Mouse (Mus musculus): ENCODE measurements around the gene Mgat4b.

Gene Mgat4b

DNA sequence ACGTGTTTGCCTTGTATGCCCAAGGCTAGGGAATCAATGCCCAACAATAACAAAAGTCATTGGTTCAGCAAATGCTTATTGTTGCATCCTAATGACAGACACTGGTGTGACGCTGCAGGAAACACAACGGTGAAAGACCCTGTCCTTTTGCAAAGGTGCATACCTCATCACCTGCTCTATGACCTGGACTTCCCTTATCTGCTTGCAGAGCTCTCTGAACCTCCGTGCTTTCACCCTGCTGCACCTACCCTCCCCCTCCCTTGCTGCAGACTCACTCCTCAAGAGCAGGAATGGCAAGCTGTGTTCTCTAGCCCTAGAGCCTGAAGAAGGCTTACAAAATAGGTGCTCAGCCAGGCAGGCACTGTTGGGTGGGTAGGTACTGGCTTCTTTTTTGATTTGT lies 15.9 kb upstream of the Mgat4b start:
- no peak overlapping the region for H3K4me3 ChIP-seq (replicated peaks; ENCODE audit: low read length)
- H3K27me3 ChIP-seq (ENCODE audit: insufficient read depth, low read length), result no peaks in the 10 kb centered on the region
- no peak for TF ChIP-seq CTCF (conservative IDR thresholded peaks at IDR 0.05; ENCODE audit: low read length)
- no peak for TF ChIP-seq POU5F1 (IDR thresholded peaks at IDR 0.05; ENCODE audit: borderline replicate concordance, low read length)
- TF ChIP-seq NANOG (IDR thresholded peaks at IDR 0.05; ENCODE audit: borderline replicate concordance, low read length), result no peak
- peaks cover 57% of the 10 kb centered on the region for H3K36me3 ChIP-seq (ENCODE audit: insufficient read depth, low read length)
- no peaks in the 10 kb centered on the region for H3K9me3 ChIP-seq (ENCODE audit: low read length)
- H3K4me1 ChIP-seq (replicated peaks; ENCODE audit: low read depth, low read length), result peaks cover 26% of the 10 kb centered on the region

DNA sequence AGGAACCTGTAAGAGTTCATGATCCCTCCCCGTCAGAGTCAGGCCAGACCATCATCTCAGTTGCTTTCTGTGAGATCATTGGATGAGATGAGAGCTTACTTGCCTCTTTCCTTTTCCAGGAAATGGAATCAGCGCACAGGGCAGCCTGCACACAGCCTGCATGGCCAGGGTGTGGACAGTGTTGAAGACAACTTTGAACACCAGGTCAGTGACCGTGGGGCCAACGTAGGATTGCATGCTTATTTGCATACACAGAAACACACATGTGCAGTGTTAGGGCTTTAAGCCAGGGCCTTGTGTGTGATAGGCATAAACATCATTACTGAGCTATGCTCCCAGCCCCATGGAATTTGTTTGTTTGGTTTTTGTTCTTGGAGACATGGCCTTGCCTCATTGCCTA lies 13.2 kb upstream of the Mgat4b start:
- Histone ChIP-seq H3K27me3 (ENCODE audit: insufficient read depth, low read length) (no peaks in the 10 kb centered on the region), H3K36me3 (ENCODE audit: insufficient read depth, low read length) (peaks cover 75% of the 10 kb centered on the region), H3K9me3 (ENCODE audit: low read length) (no peaks in the 10 kb centered on the region), H3K4me3 (replicated peaks; ENCODE audit: low read length) (no peak overlapping the region), H3K4me1 (replicated peaks; ENCODE audit: low read depth, low read length) (peaks cover 49% of the 10 kb centered on the region)
- TF ChIP-seq NANOG (IDR thresholded peaks at IDR 0.05; ENCODE audit: borderline replicate concordance, low read length), result no peak
- no peak for TF ChIP-seq POU5F1 (IDR thresholded peaks at IDR 0.05; ENCODE audit: borderline replicate concordance, low read length)
- no peak for TF ChIP-seq CTCF (conservative IDR thresholded peaks at IDR 0.05; ENCODE audit: low read length)

DNA sequence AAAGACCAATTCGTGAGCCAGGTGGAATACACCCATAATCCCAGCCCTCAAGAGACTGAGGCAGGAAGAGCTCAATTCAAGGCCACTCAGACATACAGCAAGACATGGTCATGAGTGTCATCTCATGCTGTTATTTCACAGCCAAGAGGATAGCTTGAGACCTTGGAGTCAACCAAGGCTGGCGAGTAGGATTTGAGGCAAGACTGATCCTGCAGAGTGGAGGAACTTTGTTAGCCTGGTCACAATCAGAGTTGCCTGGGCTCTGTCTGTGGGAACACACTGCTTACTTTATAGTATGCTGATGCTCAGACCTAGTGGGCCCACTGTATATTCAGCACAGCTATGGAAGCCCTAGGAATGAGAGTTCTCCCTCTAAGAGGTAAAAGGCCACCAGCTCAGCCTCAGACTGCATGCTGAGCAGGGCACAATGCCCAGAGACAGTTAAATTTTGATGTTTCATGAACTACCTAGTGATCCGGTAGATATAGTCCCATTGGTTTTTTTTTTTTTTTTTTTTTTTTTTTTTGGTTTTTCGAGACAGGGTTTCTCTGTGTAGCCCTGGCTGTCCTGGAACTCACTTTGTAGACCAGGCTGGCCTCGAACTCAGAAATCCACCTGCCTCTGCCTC lies 12.4 kb upstream of the Mgat4b start:
- Histone ChIP-seq H3K36me3 (ENCODE audit: insufficient read depth, low read length) (peaks cover 83% of the 10 kb centered on the region), H3K27me3 (ENCODE audit: insufficient read depth, low read length) (no peaks in the 10 kb centered on the region), H3K9me3 (ENCODE audit: low read length) (no peaks in the 10 kb centered on the region), H3K4me1 (replicated peaks; ENCODE audit: low read depth, low read length) (peaks cover 54% of the 10 kb centered on the region), H3K4me3 (replicated peaks; ENCODE audit: low read length) (no peak overlapping the region)
- TF ChIP-seq POU5F1 (IDR thresholded peaks at IDR 0.05; ENCODE audit: borderline replicate concordance, low read length), result no peak
- no peak for TF ChIP-seq CTCF (conservative IDR thresholded peaks at IDR 0.05; ENCODE audit: low read length)
- TF ChIP-seq NANOG (IDR thresholded peaks at IDR 0.05; ENCODE audit: borderline replicate concordance, low read length), result no peak

DNA sequence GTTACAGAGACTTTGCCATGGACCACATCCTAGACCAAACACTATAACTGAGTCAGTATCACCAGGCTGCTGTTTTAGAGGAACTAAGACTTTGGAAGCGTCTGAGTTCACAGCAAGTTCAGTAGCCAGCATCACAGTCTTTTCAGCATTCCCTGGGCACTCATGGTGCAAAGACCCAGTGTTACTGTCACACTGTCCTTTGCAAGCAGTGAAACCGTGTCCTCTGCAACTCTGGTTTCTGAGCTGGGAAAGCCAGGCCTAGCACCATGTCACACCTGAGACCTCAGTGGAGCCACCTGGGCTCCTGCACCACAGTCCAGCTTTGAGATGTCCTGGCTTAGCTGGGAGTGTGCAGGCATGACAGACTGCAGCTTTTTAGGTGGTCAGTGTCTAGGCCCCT lies 11.8 kb upstream of the Mgat4b start:
- Histone ChIP-seq H3K4me3 (replicated peaks; ENCODE audit: low read length) (no peak overlapping the region), H3K27me3 (ENCODE audit: insufficient read depth, low read length) (no peaks in the 10 kb centered on the region), H3K36me3 (ENCODE audit: insufficient read depth, low read length) (peaks cover 88% of the 10 kb centered on the region), H3K4me1 (replicated peaks; ENCODE audit: low read depth, low read length) (peaks cover 56% of the 10 kb centered on the region), H3K9me3 (ENCODE audit: low read length) (no peaks in the 10 kb centered on the region)
- TF ChIP-seq CTCF (conservative IDR thresholded peaks at IDR 0.05; ENCODE audit: low read length) (no peak), NANOG (IDR thresholded peaks at IDR 0.05; ENCODE audit: borderline replicate concordance, low read length) (no peak), POU5F1 (IDR thresholded peaks at IDR 0.05; ENCODE audit: borderline replicate concordance, low read length) (no peak)

DNA sequence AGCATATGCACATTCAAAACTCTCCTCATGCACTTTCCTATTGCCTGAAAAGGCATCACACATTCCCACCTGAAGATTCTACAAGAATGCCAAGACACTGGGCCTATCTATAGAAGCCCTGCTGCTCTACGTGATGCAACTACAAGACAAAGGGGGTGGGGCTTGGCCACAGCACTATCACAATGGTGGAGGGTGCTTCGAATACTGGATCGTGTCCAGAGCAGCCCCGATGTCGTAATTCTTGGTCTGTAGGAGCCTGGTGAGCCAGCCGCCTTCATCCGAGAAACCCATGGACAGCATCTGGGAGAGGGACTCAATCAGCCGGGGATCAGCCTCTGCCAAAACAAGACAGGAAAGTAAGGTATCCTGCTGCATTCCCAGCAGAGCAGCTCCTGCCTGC lies 10.1 kb upstream of the Mgat4b start:
- Histone ChIP-seq H3K9me3 (ENCODE audit: low read length) (no peaks in the 10 kb centered on the region), H3K4me3 (replicated peaks; ENCODE audit: low read length) (no peak overlapping the region; the same call in 1 of the 2 replicates), H3K4me1 (replicated peaks; ENCODE audit: low read depth, low read length) (peaks cover 57% of the 10 kb centered on the region), H3K36me3 (ENCODE audit: insufficient read depth, low read length) (peaks cover 95% of the 10 kb centered on the region), H3K27me3 (ENCODE audit: insufficient read depth, low read length) (no peaks in the 10 kb centered on the region)
- TF ChIP-seq NANOG (IDR thresholded peaks at IDR 0.05; ENCODE audit: borderline replicate concordance, low read length), result no peak
- no peak for TF ChIP-seq POU5F1 (IDR thresholded peaks at IDR 0.05; ENCODE audit: borderline replicate concordance, low read length)
- no peak for TF ChIP-seq CTCF (conservative IDR thresholded peaks at IDR 0.05; ENCODE audit: low read length)

DNA sequence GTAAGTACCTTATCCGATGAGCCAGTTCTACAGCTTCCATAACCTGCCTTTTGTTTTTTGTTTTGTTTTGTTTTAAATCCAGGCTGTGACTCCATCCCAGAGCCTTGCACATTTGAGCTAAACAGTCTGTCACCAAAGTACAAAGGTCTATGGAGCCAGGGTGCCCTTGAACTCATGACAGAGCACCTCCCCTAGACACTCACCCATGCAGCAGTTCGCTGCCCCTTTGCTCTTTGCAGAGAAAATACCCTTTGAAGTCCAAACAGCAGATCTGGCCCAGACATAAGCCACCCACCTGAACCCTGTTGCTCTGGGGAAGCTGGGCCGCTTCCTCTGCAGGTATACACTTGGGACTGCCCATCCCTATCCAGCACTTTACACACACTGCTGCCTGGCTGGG lies 9.1 kb upstream of the Mgat4b start:
- peaks cover 66% of the 10 kb centered on the region for H3K4me1 ChIP-seq (replicated peaks; ENCODE audit: low read depth, low read length)
- peaks cover 98% of the 10 kb centered on the region for H3K36me3 ChIP-seq (ENCODE audit: insufficient read depth, low read length)
- no peaks in the 10 kb centered on the region for H3K27me3 ChIP-seq (ENCODE audit: insufficient read depth, low read length)
- H3K4me3 ChIP-seq (replicated peaks; ENCODE audit: low read length), result no peak overlapping the region
- TF ChIP-seq CTCF (conservative IDR thresholded peaks at IDR 0.05; ENCODE audit: low read length) (no peak), NANOG (IDR thresholded peaks at IDR 0.05; ENCODE audit: borderline replicate concordance, low read length) (no peak), POU5F1 (IDR thresholded peaks at IDR 0.05; ENCODE audit: borderline replicate concordance, low read length) (no peak)
- no peaks in the 10 kb centered on the region for H3K9me3 ChIP-seq (ENCODE audit: low read length)

DNA sequence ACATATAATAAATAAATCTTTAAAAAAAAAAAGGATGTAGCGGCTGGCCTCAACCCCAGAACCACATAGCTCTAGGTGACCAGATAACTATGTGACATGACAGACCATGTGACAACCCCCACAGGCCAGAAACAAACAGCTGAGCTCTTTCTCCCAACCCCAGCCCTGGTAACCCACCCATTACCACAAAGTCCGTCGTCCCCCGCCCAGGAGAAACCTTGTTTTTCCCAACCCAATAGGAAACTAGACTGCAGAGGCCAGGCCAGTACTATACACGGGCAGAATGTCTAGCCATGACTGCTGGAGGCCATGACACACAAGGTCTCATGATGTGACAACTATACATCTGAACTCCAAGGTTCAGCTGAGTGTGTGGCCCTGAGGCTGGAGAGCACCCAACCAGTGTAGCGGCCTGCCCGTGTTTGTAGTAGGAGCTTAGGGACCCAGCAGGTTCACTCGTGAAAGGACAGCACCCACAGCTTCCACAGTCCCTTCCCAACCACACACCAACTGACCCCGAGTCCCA lies 7.3 kb upstream of the Mgat4b start:
- Histone ChIP-seq H3K9me3 (ENCODE audit: low read length) (no peaks in the 10 kb centered on the region), H3K27me3 (ENCODE audit: insufficient read depth, low read length) (no peaks in the 10 kb centered on the region), H3K36me3 (ENCODE audit: insufficient read depth, low read length) (peaks cover 98% of the 10 kb centered on the region), H3K4me3 (replicated peaks; ENCODE audit: low read length) (no peak overlapping the region), H3K4me1 (replicated peaks; ENCODE audit: low read depth, low read length) (peaks cover 80% of the 10 kb centered on the region)
- TF ChIP-seq POU5F1 (IDR thresholded peaks at IDR 0.05; ENCODE audit: borderline replicate concordance, low read length) (no peak), CTCF (conservative IDR thresholded peaks at IDR 0.05; ENCODE audit: low read length) (no peak), NANOG (IDR thresholded peaks at IDR 0.05; ENCODE audit: borderline replicate concordance, low read length) (no peak)

DNA sequence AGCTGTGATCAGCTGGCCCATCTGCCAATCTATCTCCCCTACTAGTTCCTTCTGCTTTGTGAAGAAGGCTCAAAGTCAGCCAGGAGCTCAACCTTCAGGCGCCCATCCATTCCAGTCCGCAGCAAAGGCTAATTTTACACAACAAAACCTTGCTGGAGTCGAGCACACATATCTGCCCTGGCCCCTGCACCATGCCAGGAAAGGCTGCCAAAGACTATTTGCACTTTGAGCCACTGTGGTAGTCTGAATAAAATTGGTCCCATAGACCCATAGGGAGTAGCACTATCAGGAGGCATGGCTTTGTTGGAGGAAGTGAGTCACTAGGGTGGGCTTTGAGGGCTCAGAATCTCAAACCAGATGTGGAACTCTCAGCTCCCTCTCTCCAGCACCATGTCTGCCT lies 5.3 kb upstream of the Mgat4b start:
- Histone ChIP-seq H3K9me3 (ENCODE audit: low read length) (no peaks in the 10 kb centered on the region), H3K4me1 (replicated peaks; ENCODE audit: low read depth, low read length) (peaks cover 82% of the 10 kb centered on the region), H3K4me3 (replicated peaks; ENCODE audit: low read length) (no peak overlapping the region), H3K27me3 (ENCODE audit: insufficient read depth, low read length) (no peaks in the 10 kb centered on the region), H3K36me3 (ENCODE audit: insufficient read depth, low read length) (peaks cover 88% of the 10 kb centered on the region)
- TF ChIP-seq CTCF (conservative IDR thresholded peaks at IDR 0.05; ENCODE audit: low read length) (no peak), NANOG (IDR thresholded peaks at IDR 0.05; ENCODE audit: borderline replicate concordance, low read length) (no peak), POU5F1 (IDR thresholded peaks at IDR 0.05; ENCODE audit: borderline replicate concordance, low read length) (no peak)

DNA sequence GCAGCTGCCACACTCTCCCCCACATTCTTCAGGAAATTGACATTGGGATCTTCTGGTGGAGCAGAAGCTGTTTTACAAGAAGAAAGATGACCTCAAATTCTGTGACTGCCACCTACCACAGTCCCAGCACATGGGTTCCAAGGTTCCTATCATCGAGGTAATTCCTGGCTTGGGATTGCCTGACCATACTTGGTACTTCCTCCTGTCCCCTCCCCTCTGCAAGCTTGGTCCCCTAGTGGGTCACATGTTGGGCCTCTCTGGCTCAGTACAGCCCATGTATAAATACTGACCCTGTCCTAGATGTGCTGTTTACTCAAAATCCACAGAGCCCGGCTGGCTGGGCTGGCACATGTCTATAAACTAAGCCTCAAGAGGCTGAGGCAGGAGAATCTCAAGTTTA lies 4.7 kb upstream of the Mgat4b start:
- no peak for TF ChIP-seq CTCF (conservative IDR thresholded peaks at IDR 0.05; ENCODE audit: low read length)
- H3K4me3 ChIP-seq (replicated peaks; ENCODE audit: low read length), result no peak overlapping the region
- H3K36me3 ChIP-seq (ENCODE audit: insufficient read depth, low read length), result peaks cover 82% of the 10 kb centered on the region
- H3K9me3 ChIP-seq (ENCODE audit: low read length), result no peaks in the 10 kb centered on the region
- H3K4me1 ChIP-seq (replicated peaks; ENCODE audit: low read depth, low read length), result peaks cover 79% of the 10 kb centered on the region
- H3K27me3 ChIP-seq (ENCODE audit: insufficient read depth, low read length), result no peaks in the 10 kb centered on the region
